Mouse (Mus musculus): ENCODE measurements around the gene Cactin.

DNA sequence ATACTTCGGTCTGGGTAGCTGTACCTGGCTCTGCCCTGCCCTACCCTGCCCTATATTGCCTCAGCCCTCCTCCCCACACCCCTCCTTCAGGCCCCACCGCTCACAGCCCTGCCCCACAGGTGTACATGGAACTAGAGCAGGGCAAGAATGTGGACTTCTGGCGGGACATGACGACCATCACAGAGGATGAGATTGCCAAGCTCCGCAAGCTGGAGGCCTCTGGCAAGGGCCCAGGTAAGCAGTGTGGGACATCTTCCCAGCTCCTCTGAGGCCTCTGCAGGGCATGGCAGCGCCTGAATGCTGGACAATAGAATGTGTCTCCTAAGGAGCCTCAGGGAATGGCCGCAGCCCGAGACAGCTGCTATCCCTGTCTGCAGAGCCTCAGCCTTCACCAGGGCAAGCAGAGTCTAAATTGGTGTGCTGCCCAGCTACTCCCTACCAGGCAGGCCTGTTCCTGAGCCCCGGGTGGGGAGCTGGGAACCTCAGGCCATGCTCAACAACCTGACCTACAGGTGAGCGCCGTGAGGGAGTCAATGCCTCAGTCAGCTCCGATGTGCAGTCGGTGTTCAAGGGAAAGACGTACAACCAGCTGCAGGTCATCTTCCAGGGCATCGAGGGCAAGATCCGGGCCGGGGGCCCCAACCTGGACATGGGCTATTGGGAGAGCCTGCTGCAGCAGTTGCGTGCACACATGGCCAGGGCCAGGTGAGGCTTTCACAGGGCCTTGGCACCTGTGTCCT lies 3.1 kb downstream of the Cactin start:
- TF ChIP-seq POLR2A (IDR thresholded peaks at IDR 0.05; ENCODE audit: borderline replicate concordance, extremely low read depth, insufficient read depth, insufficient read length, poor library complexity, severe bottlenecking) = no peak
- TF ChIP-seq CTCF (IDR thresholded peaks at IDR 0.05; ENCODE audit: borderline replicate concordance, extremely low read depth, insufficient read depth, insufficient read length) = no peak
